Mouse (Mus musculus): ENCODE data around the gene Tcerg1l. TPM values are rescaled to one million over a fixed set of nuclear protein-coding genes. Genes with fewer than 3 reads are reported as not detected.

Tcerg1l gene
- polyA plus RNA-seq (2012; rRNA removed) = 0.14 and 0.29 TPM in 2 replicates

DNA sequence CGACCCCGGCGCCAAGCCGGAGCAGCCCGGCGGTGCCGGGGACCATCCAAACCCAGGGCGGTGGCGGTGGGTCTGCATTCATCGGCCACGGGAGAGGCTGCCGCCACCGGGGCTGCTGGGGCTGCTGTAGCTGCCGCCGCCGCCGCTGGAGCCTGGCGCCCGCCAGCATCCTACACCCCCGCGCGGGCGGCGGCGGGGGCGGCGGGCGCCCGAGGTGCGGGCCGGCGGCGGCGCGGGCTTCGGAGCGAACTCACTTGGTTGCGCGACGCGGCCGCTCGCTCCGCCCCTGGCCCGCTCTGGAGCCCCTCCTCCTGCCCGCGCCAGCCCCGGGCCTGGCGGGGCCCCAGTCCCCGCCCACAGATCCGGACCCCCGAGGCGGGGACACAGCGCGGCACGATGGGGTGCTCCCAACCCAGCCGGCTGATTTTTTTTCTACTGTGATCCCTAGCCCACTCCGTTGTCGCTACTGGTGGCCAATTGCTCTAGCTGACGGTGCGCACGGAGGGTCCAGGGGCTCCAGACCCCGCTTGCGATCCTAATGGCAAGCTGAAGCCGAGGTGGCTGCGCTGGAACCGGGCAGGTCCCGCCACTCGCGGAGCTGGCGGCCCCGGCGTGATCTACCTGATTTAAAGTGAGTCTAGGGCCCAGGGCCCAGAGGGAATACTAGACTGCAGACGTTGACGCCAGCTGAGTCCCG, at the start of gene Tcerg1l:
TSS of gene Tcerg1l (minus strand) at position 246 of the 697 bp plus-strand sequence.

